In genomic region chr7:73541079-73541390, GRCm38 (mm10) we compare ENCODE assay signal across 8 mouse cellular contexts. TPM values are rescaled to one million over a fixed set of nuclear protein-coding genes. Genes with fewer than 3 reads are reported as not detected.
DNase-seq lines count a peak whose midpoint lies in the region; ATAC-seq and TF ChIP-seq lines count a peak whose summit lies in the region.

No protein-coding gene starts in this region.

- no peak for ATAC-seq in lung, embryonic 14.5 days (ENCODE audit: insufficient read depth)
- ATAC-seq in embryonic facial prominence, embryonic 15.5 days (ENCODE audit: insufficient number of reproducible peaks, low FRiP score, low TSS enrichment, low read depth), result no peak
- ATAC-seq in intestine, postnatal 0 days, result no peak
- ATAC-seq in neural tube, embryonic 14.5 days (ENCODE audit: low read depth), result no peak

- H3K27ac ChIP-seq in lung, embryonic 14.5 days (ENCODE audit: low read depth), result peak overlapping the region; percentile 100
- H3K27ac ChIP-seq in embryonic facial prominence, embryonic 15.5 days (replicated peaks), result peak overlapping the region; percentile 99
- H3K27ac ChIP-seq in intestine, postnatal 0 days (ENCODE audit: low read depth, low read length), result peak overlapping the region; percentile 100
- peak overlapping the region; percentile 95 for H3K27ac ChIP-seq in neural tube, embryonic 14.5 days (ENCODE audit: low read depth, low read length)

- peak overlapping the region; percentile 57 for H3K4me3 ChIP-seq in lung, embryonic 14.5 days (ENCODE audit: low read depth, low read length)
- peak overlapping the region; percentile 62 for H3K4me3 ChIP-seq in embryonic facial prominence, embryonic 15.5 days (replicated peaks)
- peak overlapping the region; percentile 63 for H3K4me3 ChIP-seq in intestine, postnatal 0 days (ENCODE audit: low read depth, low read length)
- peak overlapping the region; percentile 64 for H3K4me3 ChIP-seq in neural tube, embryonic 14.5 days (ENCODE audit: low read depth, low read length)

- TF ChIP-seq CTCF in lung, embryonic 14.5 days (IDR thresholded peaks at IDR 0.05; ENCODE audit: low read depth), result no peak
- no peak for TF ChIP-seq CTCF in intestine, postnatal 0 days (IDR thresholded peaks at IDR 0.05; ENCODE audit: low read depth)

- H3K36me3 ChIP-seq in lung, embryonic 14.5 days (ENCODE audit: insufficient read depth), result peaks cover 34% of the 10 kb centered on the region
- H3K36me3 ChIP-seq in embryonic facial prominence, embryonic 15.5 days, result peaks cover 8% of the 10 kb centered on the region; the same call in 1 of the 2 replicates
- H3K36me3 ChIP-seq in intestine, postnatal 0 days (ENCODE audit: control insufficient read depth, insufficient read depth), result peaks cover 5% of the 10 kb centered on the region
- peaks cover 3% of the 10 kb centered on the region; the same call in 1 of the 2 replicates for H3K36me3 ChIP-seq in neural tube, embryonic 14.5 days (ENCODE audit: control insufficient read depth, insufficient read depth, low read length)

- no peak for DNase-seq in lung, embryonic 14.5 days
- DNase-seq in lung, postnatal 10 days, result no peak
- DNase-seq in right cerebral cortex, postnatal 36 days (ENCODE audit: low spot score in 2 of 2), result no peak
- no peak for DNase-seq in frontal cortex, adult 2 months (ENCODE audit: extremely low spot score in 1 of 2, low spot score in 1 of 2)
- DNase-seq in cerebellum, adult 8-10 months, result no peak

- H3K4me1 ChIP-seq in lung, embryonic 14.5 days (ENCODE audit: insufficient read depth), result peaks cover 7% of the 10 kb centered on the region
- H3K4me1 ChIP-seq in embryonic facial prominence, embryonic 15.5 days, result peaks cover 11% of the 10 kb centered on the region
- H3K4me1 ChIP-seq in intestine, postnatal 0 days (replicated peaks; ENCODE audit: control insufficient read depth, insufficient read depth, low read length), result no peaks in the 10 kb centered on the region
- H3K4me1 ChIP-seq in neural tube, embryonic 14.5 days (ENCODE audit: control insufficient read depth, insufficient read depth, low read length), result peaks cover 21% of the 10 kb centered on the region

- peak overlapping the region; percentile 96 for H3K9ac ChIP-seq in lung, embryonic 14.5 days
- peak overlapping the region; percentile 75 for H3K9ac ChIP-seq in embryonic facial prominence, embryonic 15.5 days
- H3K9ac ChIP-seq in intestine, postnatal 0 days (ENCODE audit: low read depth, low read length), result peak overlapping the region; percentile 92
- peak overlapping the region; percentile 75 for H3K9ac ChIP-seq in neural tube, embryonic 14.5 days (replicated peaks; ENCODE audit: low read depth, low read length)

- H3K27me3 ChIP-seq in lung, embryonic 14.5 days (ENCODE audit: insufficient read depth, low read length), result no peaks in the 10 kb centered on the region
- no peaks in the 10 kb centered on the region for H3K27me3 ChIP-seq in embryonic facial prominence, embryonic 15.5 days
- H3K27me3 ChIP-seq in intestine, postnatal 0 days (replicated peaks; ENCODE audit: control insufficient read depth, insufficient read depth, low read length), result no peaks in the 10 kb centered on the region
- H3K27me3 ChIP-seq in neural tube, embryonic 14.5 days (ENCODE audit: control insufficient read depth, insufficient read depth, low read length), result no peaks in the 10 kb centered on the region

- no peaks in the 10 kb centered on the region for H3K9me3 ChIP-seq in lung, embryonic 14.5 days (ENCODE audit: low read depth, low read length)
- H3K9me3 ChIP-seq in embryonic facial prominence, embryonic 15.5 days (replicated peaks), result no peaks in the 10 kb centered on the region
- no peaks in the 10 kb centered on the region for H3K9me3 ChIP-seq in intestine, postnatal 0 days (ENCODE audit: control insufficient read depth)
- H3K9me3 ChIP-seq in neural tube, embryonic 14.5 days (ENCODE audit: control insufficient read depth, low read length), result no peaks in the 10 kb centered on the region

- WGBS in lung, embryonic 14.5 days, result under 1% methylated on average over 4 of the region's 4 CpGs
- under 1% methylated on average over 4 of the region's 4 CpGs for WGBS in embryonic facial prominence, embryonic 15.5 days
- under 1% methylated on average over 4 of the region's 4 CpGs for WGBS in intestine, postnatal 0 days
- under 1% methylated on average over 4 of the region's 4 CpGs for WGBS in neural tube, embryonic 14.5 days

- H3K4me2 ChIP-seq in lung, embryonic 14.5 days, result peak overlapping the region; percentile 66
- peak overlapping the region; percentile 47 for H3K4me2 ChIP-seq in embryonic facial prominence, embryonic 15.5 days (replicated peaks)
- H3K4me2 ChIP-seq in intestine, postnatal 0 days (replicated peaks; ENCODE audit: low read depth), result peak overlapping the region; percentile 62
- peak overlapping the region; percentile 81 for H3K4me2 ChIP-seq in neural tube, embryonic 14.5 days (ENCODE audit: low read depth, low read length)

RNA-seq across cellular contexts. Expression of gene Chd2, which starts 0.6 kb away (rescaled TPM):
- 58.7 and 62.1 TPM in 2 replicates for polyA plus RNA-seq in lung, embryonic 14.5 days (2014; fragmentation: Nextera tagmentation; extraction: Ambion mirVana)
- 46.7 and 53.0 TPM in 2 replicates for polyA plus RNA-seq in embryonic facial prominence, embryonic 15.5 days (2015; fragmentation: Nextera tagmentation; extraction: Ambion mirVana)
- 19.3 and 25.4 TPM in 2 replicates for polyA plus RNA-seq in intestine, postnatal 0 days (2015; fragmentation: Nextera tagmentation; extraction: Ambion mirVana)
- 41.8 and 45.5 TPM in 2 replicates for polyA plus RNA-seq in neural tube, embryonic 14.5 days (2014; fragmentation: Nextera tagmentation; extraction: Ambion mirVana)
- polyA plus RNA-seq in frontal cortex, adult 2 months (2012; rRNA removed), result 34.3 and 37.0 TPM in 2 replicates
